Mouse (Mus musculus) hindbrain, embryonic 16.5 days (tissue): ENCODE measurements at regions not wholly inside any gene's neighbourhood (a gene's known extent, or its start where the extent isn't known, plus 50 kb on each side); places are given as distances from the start of the nearest gene placed in this dataset.
A peak's percentile ranks its signal among the peaks of the same experiment; 100 is the strongest.

Experiments used
- ATAC-seq: fragments of 200-750 bp; cut with Nextera tagmentation; 2 replicates; pipeline ENCODE4 v1.8.0; 2017; ENCODE audit warnings: moderate TSS enrichment, moderate library complexity
- H3K27ac ChIP-seq: fragments of 300-500 bp; sonication (generic); 2 replicates; pipeline ENCODE4 v1.5.1; 2014; ENCODE audit warnings: low read depth, mild to moderate bottlenecking, control low read depth, low read length, moderate library complexity
- H3K27me3 ChIP-seq: fragments of 300-500 bp; sonication (generic); replicated peaks from 2 replicates; pipeline ENCODE4 v1.6.1; 2014; ENCODE audit warnings: low read length; ENCODE audit not compliant: control insufficient read depth, insufficient read depth
- H3K36me3 ChIP-seq: fragments of 300-500 bp; sonication (generic); 2 replicates; pipeline ENCODE4 v1.6.1; 2014; ENCODE audit warnings: mild to moderate bottlenecking, low read length, moderate library complexity, mixed read lengths; ENCODE audit not compliant: control insufficient read depth, insufficient read depth
- H3K4me1 ChIP-seq: fragments of 300-500 bp; sonication (generic); 2 replicates; pipeline ENCODE4 v1.6.1; 2014; ENCODE audit warnings: low read depth, low read length; ENCODE audit not compliant: control insufficient read depth, insufficient read depth
- H3K4me2 ChIP-seq: fragments of 300-500 bp; sonication (generic); 2 replicates; pipeline ENCODE4 v1.6.1; 2014; ENCODE audit warnings: mild to moderate bottlenecking, low read length, control low read depth, moderate library complexity
- H3K4me3 ChIP-seq: fragments of 300-500 bp; sonication (generic); 2 replicates; pipeline ENCODE4 v1.5.1; 2014; ENCODE audit warnings: mild to moderate bottlenecking, low read length, control low read depth, moderate library complexity
- H3K9ac ChIP-seq: fragments of 300-500 bp; sonication (generic); 2 replicates; pipeline ENCODE4 v1.6.1; 2014; ENCODE audit warnings: low read depth, mild to moderate bottlenecking, control low read depth, low read length, moderate library complexity
- H3K9me3 ChIP-seq: fragments of 300-500 bp; sonication (generic); 2 replicates; pipeline ENCODE4 v1.6.1; 2014; ENCODE audit warnings: mild to moderate bottlenecking, low read length, moderate library complexity; ENCODE audit not compliant: control insufficient read depth
- WGBS: fragments of 180-500 bp; shearing (Covaris S2); extraction: QIAGEN DNeasy Blood & Tissue Kit; methylation state at CpG from one replicate; pipeline ENCODE4 v1.1.7; 2014; 5-methylcytosine and 5-hydroxymethylcytosine counted together

GRCm38 (mm10) chr17:78078381-78078780, 121.7 kb upstream of the Crim1 start:
- no peak for ATAC-seq
- Histone ChIP-seq H3K9ac (no peak overlapping the region), H3K4me2 (no peak overlapping the region), H3K4me1 (no peaks in the 10 kb centered on the region), H3K27me3 (no peaks in the 10 kb centered on the region), H3K27ac (no peak overlapping the region), H3K9me3 (no peaks in the 10 kb centered on the region), H3K4me3 (no peak overlapping the region), H3K36me3 (no peaks in the 10 kb centered on the region)
- whole genome bisulfite sequencing = 54% methylated on average over 1 of the region's 1 CpGs

- no peak overlapping the region for H3K9ac ChIP-seq
- H3K27ac ChIP-seq = no peak overlapping the region
- no peaks in the 10 kb centered on the region for H3K9me3 ChIP-seq
- ATAC-seq = peak; percentile 50; the same call in 1 of the 2 replicates
- no peaks in the 10 kb centered on the region for H3K4me1 ChIP-seq
- H3K4me2 ChIP-seq = no peak overlapping the region
- H3K36me3 ChIP-seq = no peaks in the 10 kb centered on the region
- H3K27me3 ChIP-seq = no peaks in the 10 kb centered on the region
- WGBS = 31% methylated on average over 4 of the region's 4 CpGs
- no peak overlapping the region for H3K4me3 ChIP-seq
Measured at GRCm38 (mm10) chr17:78084419-78084818, 115.6 kb upstream of the Crim1 start.

GRCm38 (mm10) chr17:78086963-78087362, 113.1 kb upstream of the Crim1 start:
- no peaks in the 10 kb centered on the region for H3K36me3 ChIP-seq
- H3K9ac ChIP-seq = no peak overlapping the region
- WGBS = 84% methylated on average over 8 of the region's 8 CpGs
- H3K27ac ChIP-seq = no peak overlapping the region
- no peaks in the 10 kb centered on the region for H3K9me3 ChIP-seq
- H3K4me3 ChIP-seq = no peak overlapping the region
- ATAC-seq = no peak
- H3K4me2 ChIP-seq = no peak overlapping the region
- no peaks in the 10 kb centered on the region for H3K4me1 ChIP-seq
- no peaks in the 10 kb centered on the region for H3K27me3 ChIP-seq

DNA sequence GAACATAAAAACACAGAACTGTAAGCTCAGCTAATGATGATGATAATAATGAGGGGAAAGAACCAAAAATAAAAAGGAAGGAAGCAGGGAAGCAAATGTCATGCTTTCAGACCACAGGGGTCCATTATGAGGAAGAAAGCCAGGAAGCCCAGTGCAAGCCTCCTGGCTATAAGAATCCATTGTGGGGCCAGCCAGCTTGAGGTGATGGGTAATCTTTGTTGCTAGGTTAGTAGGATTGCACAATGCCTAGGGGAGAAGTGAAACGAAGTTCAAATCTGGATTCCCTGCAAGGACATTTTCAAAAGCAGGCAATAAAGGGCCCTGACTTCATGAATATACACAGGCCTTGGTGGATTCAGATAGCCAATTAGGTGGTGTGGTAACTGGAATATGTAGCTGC, 102.3 kb upstream of the Crim1 start:
- no peak for ATAC-seq
- H3K4me3 ChIP-seq = no peak overlapping the region
- no peak overlapping the region for H3K9ac ChIP-seq
- WGBS = 26% methylated on average over 1 of the region's 1 CpGs
- no peaks in the 10 kb centered on the region for H3K27me3 ChIP-seq
- H3K4me1 ChIP-seq = no peaks in the 10 kb centered on the region
- H3K9me3 ChIP-seq = no peaks in the 10 kb centered on the region
- H3K4me2 ChIP-seq = no peak overlapping the region
- no peaks in the 10 kb centered on the region for H3K36me3 ChIP-seq
- H3K27ac ChIP-seq = no peak overlapping the region

- WGBS = 95% methylated on average over 6 of the region's 6 CpGs
- H3K4me1 ChIP-seq = no peaks in the 10 kb centered on the region
- H3K9me3 ChIP-seq = no peaks in the 10 kb centered on the region
- no peaks in the 10 kb centered on the region for H3K27me3 ChIP-seq
- no peak for ATAC-seq
- no peak overlapping the region for H3K9ac ChIP-seq
- no peak overlapping the region for H3K4me2 ChIP-seq
- no peak overlapping the region for H3K4me3 ChIP-seq
- H3K36me3 ChIP-seq = no peaks in the 10 kb centered on the region
- H3K27ac ChIP-seq = no peak overlapping the region
Measured at GRCm38 (mm10) chr17:78108793-78109192, 91.3 kb upstream of the Crim1 start.

DNA sequence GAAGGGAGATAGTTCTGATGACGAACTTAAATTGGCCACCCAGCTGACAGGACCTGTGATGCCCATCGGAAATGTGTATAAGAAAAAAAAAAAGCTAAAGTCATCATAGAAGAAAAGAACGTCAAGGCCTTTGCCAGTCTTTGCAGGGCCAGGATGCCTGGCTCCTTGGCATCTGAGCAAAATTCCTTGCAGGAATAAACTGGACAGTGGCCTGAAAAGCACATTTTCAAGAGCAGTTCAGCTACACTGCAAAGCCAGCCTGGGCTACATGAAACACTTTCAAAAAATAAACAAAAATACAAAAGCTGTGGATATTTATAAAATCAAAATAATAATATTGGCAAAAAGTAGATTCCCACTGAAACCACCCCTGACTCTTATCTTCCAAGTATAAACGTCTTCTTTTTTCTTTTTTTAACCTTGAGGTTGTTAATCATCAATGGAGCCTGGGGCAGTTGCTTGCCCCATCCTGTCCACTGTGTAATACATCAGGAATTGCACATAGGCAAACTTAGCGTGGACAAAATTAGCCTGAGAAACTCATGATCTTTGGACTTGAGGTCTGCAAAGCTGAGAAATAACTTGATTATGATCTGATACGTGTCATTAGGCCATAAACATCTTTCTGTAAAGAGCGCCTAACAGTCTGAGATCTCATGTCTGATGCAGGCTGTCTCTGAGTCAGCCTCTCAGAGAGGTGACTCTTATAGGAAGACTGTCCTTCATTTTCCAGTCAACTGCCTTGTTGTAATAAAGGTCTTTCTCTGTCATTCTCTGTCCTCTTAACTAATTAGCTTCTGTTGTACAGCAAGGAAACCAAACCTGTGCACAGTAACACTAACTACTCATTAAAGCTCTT, 90.5 kb upstream of the Crim1 start:
- no peaks in the 10 kb centered on the region for H3K27me3 ChIP-seq
- WGBS = 81% methylated on average over 7 of the region's 7 CpGs

GRCm38 (mm10) chr17:78132116-78132515, 67.9 kb upstream of the Crim1 start:
- no peaks in the 10 kb centered on the region for H3K27me3 ChIP-seq
- H3K9ac ChIP-seq = no peak overlapping the region
- H3K4me3 ChIP-seq = no peak overlapping the region
- no peak overlapping the region for H3K27ac ChIP-seq
- ATAC-seq = no peak
- H3K4me1 ChIP-seq = no peaks in the 10 kb centered on the region
- H3K9me3 ChIP-seq = no peaks in the 10 kb centered on the region
- no peak overlapping the region for H3K4me2 ChIP-seq
- no peaks in the 10 kb centered on the region for H3K36me3 ChIP-seq
- 77% methylated on average over 1 of the region's 1 CpGs for WGBS

More for the DNA sequence above, 90.5 kb upstream of the Crim1 start:
- no peak overlapping the region for H3K4me2 ChIP-seq
- no peaks in the 10 kb centered on the region for H3K4me1 ChIP-seq
- ATAC-seq = no peak
- H3K4me3 ChIP-seq = no peak overlapping the region
- H3K36me3 ChIP-seq = no peaks in the 10 kb centered on the region
- H3K9me3 ChIP-seq = no peaks in the 10 kb centered on the region
- no peak overlapping the region for H3K27ac ChIP-seq
- H3K9ac ChIP-seq = no peak overlapping the region

DNA sequence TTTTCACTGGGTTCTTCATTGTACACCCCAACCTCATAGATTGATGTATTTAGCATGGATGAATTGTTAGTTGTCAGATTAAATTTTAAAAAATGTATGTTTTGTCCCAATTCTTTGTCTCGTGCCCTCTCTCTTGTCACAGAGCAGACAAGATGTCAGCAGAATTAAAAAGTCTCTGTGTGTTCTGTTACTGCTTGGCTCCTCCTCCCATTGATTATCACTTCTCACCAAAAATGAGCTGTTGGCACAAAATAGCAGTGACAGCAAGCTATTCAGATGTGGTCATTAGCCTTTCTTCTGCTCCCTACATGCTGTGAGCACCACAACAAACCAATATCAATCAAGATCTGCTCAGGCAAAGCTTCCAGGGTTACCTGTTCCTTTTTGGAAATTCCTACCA, 62.1 kb upstream of the Crim1 start:
- Histone ChIP-seq H3K4me2 (no peak overlapping the region), H3K9me3 (no peaks in the 10 kb centered on the region; the same call in 1 of the 2 replicates), H3K27ac (no peak overlapping the region), H3K27me3 (no peaks in the 10 kb centered on the region), H3K9ac (no peak overlapping the region), H3K4me3 (no peak overlapping the region), H3K36me3 (no peaks in the 10 kb centered on the region), H3K4me1 (no peaks in the 10 kb centered on the region)
- 32% methylated on average over 1 of the region's 1 CpGs for WGBS
- ATAC-seq = no peak

- WGBS = 83% methylated on average over 7 of the region's 7 CpGs
- H3K27ac ChIP-seq = no peak overlapping the region
- no peak overlapping the region for H3K4me3 ChIP-seq
- H3K27me3 ChIP-seq = no peaks in the 10 kb centered on the region
- no peak for ATAC-seq
- H3K9ac ChIP-seq = no peak overlapping the region
- no peaks in the 10 kb centered on the region for H3K4me1 ChIP-seq
- no peaks in the 10 kb centered on the region for H3K36me3 ChIP-seq
- no peaks in the 10 kb centered on the region; the same call in 1 of the 2 replicates for H3K9me3 ChIP-seq
- no peak overlapping the region for H3K4me2 ChIP-seq
Measured at GRCm38 (mm10) chr17:78140660-78141059, 59.4 kb upstream of the Crim1 start.
